Mouse (Mus musculus) lung, postnatal 36 days (tissue): ENCODE results near the gene Lcorl.
"Not testable (repeated sequence)": the region's sequence is repeated elsewhere in the genome, so short reads cannot be mapped to it uniquely, and the experiment has no call there.

Experiments used
- DNase-seq: peaks from one replicate; pipeline ENCODE4 v3.0.0; 2022; ENCODE audit warnings: mixed read lengths

Lcorl gene

GRCm38 (mm10) chr5:45706811-45707210 lies 150.6 kb downstream of the Lcorl start:
- no peak for DNase-seq

GRCm38 (mm10) chr5:45691678-45692077 lies 165.7 kb downstream of the Lcorl start:
- no peak for DNase-seq

- no peak for DNase-seq
These were observed 166.6 kb downstream of the Lcorl start for GRCm38 (mm10) chr5:45690802-45691201.

GRCm38 (mm10) chr5:45689152-45689551 lies 168.3 kb downstream of the Lcorl start:
- no peak for DNase-seq

- DNase-seq, result no peak
These were observed 171.2 kb downstream of the Lcorl start for GRCm38 (mm10) chr5:45686223-45686622.

GRCm38 (mm10) chr5:45685243-45685642 lies 172.2 kb downstream of the Lcorl start:
- no peak for DNase-seq

- DNase-seq, result no peak
These were observed 174.0 kb downstream of the Lcorl start for GRCm38 (mm10) chr5:45683388-45683787.

- no peak for DNase-seq
These were observed 177.5 kb downstream of the Lcorl start for GRCm38 (mm10) chr5:45679955-45680354.

- DNase-seq, result no peak
These were observed 179.8 kb downstream of the Lcorl start for GRCm38 (mm10) chr5:45677639-45678038.

- no peak for DNase-seq
These were observed 182.4 kb downstream of the Lcorl start for GRCm38 (mm10) chr5:45675032-45675431.

GRCm38 (mm10) chr5:45670894-45671494 lies 186.4 kb downstream of the Lcorl start:
- no peak for DNase-seq

- DNase-seq, result no peak
These were observed 187.1 kb downstream of the Lcorl start for GRCm38 (mm10) chr5:45670280-45670670.

GRCm38 (mm10) chr5:45669598-45670279 lies 187.7 kb downstream of the Lcorl start, which contains the start of gene Ncapg:
Gene Ncapg (plus strand): TSS chr5:45669919.
- DNase-seq, result peak; percentile 100

GRCm38 (mm10) chr5:45669234-45669597 lies 188.2 kb downstream of the Lcorl start:
- DNase-seq, result no peak

GRCm38 (mm10) chr5:45668831-45669230 lies 188.6 kb downstream of the Lcorl start:
- no peak for DNase-seq

- peak; percentile 70 for DNase-seq
These were observed 189.1 kb downstream of the Lcorl start for GRCm38 (mm10) chr5:45668324-45668723.

GRCm38 (mm10) chr5:45658406-45658805 lies 199.0 kb downstream of the Lcorl start:
- DNase-seq, result not testable (repeated sequence)

GRCm38 (mm10) chr5:45651026-45651703 lies 206.2 kb downstream of the Lcorl start:
- no peak for DNase-seq
